Mouse (Mus musculus) midbrain, embryonic 16.5 days (tissue): ENCODE results near the gene Foxf2. TPM values are rescaled to one million over a fixed set of nuclear protein-coding genes. Genes with fewer than 3 reads are reported as not detected.

Experiments used
- ATAC-seq: fragments of 200-750 bp; cut with Nextera tagmentation; 2 replicates; pipeline ENCODE4 v1.8.0; 2017; ENCODE audit warnings: moderate TSS enrichment
- H3K27ac ChIP-seq: fragments of 300-500 bp; sonication (generic); 2 replicates; pipeline ENCODE4 v1.5.1; 2014; ENCODE audit warnings: mild to moderate bottlenecking, low read length, mixed read lengths
- H3K27me3 ChIP-seq: fragments of 300-500 bp; sonication (generic); 2 replicates; pipeline ENCODE4 v1.6.1; 2014; ENCODE audit warnings: low read depth, low read length, mixed read lengths; ENCODE audit not compliant: control insufficient read depth, insufficient read depth
- H3K36me3 ChIP-seq: fragments of 300-500 bp; sonication (generic); 2 replicates; pipeline ENCODE4 v1.6.1; 2014; ENCODE audit warnings: mild to moderate bottlenecking, low read length, moderate library complexity, mixed read lengths; ENCODE audit not compliant: control insufficient read depth, insufficient read depth
- H3K4me1 ChIP-seq: fragments of 300-500 bp; sonication (generic); 2 replicates; pipeline ENCODE4 v1.6.1; 2014; ENCODE audit warnings: mild to moderate bottlenecking, low read length, mixed read lengths; ENCODE audit not compliant: control insufficient read depth, insufficient read depth
- H3K4me2 ChIP-seq: fragments of 300-500 bp; sonication (generic); 2 replicates; pipeline ENCODE4 v1.6.1; 2014; ENCODE audit warnings: mild to moderate bottlenecking, low read length, mixed read lengths
- H3K4me3 ChIP-seq: fragments of 300-500 bp; sonication (generic); 2 replicates; pipeline ENCODE4 v1.5.1; 2014; ENCODE audit warnings: low read depth, mild to moderate bottlenecking, low read length, moderate library complexity, mixed read lengths
- H3K9ac ChIP-seq: fragments of 300-500 bp; sonication (generic); 2 replicates; pipeline ENCODE4 v1.6.1; 2014; ENCODE audit warnings: low read depth, low read length, mixed read lengths
- H3K9me3 ChIP-seq: fragments of 300-500 bp; sonication (generic); replicated peaks from 2 replicates; pipeline ENCODE4 v1.6.1; 2014; ENCODE audit warnings: mild to moderate bottlenecking, low read length, mixed read lengths; ENCODE audit not compliant: control insufficient read depth, poor library complexity, severe bottlenecking
- WGBS: fragments of 180-500 bp; shearing (Covaris S2); extraction: QIAGEN DNeasy Blood & Tissue Kit; methylation state at CpG from one replicate; pipeline ENCODE4 v1.1.7; 2014; 5-methylcytosine and 5-hydroxymethylcytosine counted together
- polyA plus RNA-seq: library from polyadenylated mRNA; unstranded; fragments of >200 nt; fragmentation: Nextera tagmentation; extraction: Ambion mirVana; gene quantifications from 2 replicates; pipeline ENCODE4 v1.2.1, GENCODE M21; 2015

The Foxf2 gene
- polyA plus RNA-seq, 1 experiment from 2014 or later: 4.1 TPM

GRCm38 (mm10) chr13:31629321-31629851, 3.8 kb downstream of the Foxf2 start:
- H3K4me2 ChIP-seq: peak overlapping the region; percentile 57
- H3K4me1 ChIP-seq: peaks cover 31% of the 10 kb centered on the region
- H3K36me3 ChIP-seq: no peaks in the 10 kb centered on the region
- WGBS: 1% methylated on average over 40 of the region's 40 CpGs
- H3K4me3 ChIP-seq: peak overlapping the region; percentile 36
- peak overlapping the region; percentile 54 for H3K9ac ChIP-seq
- no peak overlapping the region for H3K27ac ChIP-seq
- no peak for ATAC-seq
- H3K9me3 ChIP-seq: no peaks in the 10 kb centered on the region
- H3K27me3 ChIP-seq: peaks cover 65% of the 10 kb centered on the region

DNA sequence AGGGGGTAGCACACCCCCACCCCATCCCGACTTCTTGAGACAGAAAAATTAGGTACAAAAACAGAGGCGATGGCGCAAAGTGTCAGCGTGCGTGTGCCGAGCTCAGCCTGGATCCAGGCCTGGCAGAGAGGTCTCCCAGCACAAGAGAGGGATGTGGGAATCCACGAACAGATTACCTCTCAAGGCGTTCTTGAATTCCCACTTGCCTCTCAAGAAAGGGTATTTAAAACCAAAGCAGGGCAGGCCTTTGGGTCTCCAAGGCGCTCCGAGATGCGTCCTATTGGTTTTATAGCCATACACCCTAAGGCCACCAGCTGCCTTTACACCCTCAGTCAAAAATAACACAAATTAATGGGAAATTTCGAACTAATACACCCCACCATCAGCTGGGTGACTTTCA, 4.4 kb downstream of the Foxf2 start:
- Histone ChIP-seq H3K27me3 (peaks cover 58% of the 10 kb centered on the region), H3K9me3 (no peaks in the 10 kb centered on the region), H3K4me2 (no peak overlapping the region), H3K4me3 (peak overlapping the region; percentile 36; the same call in 1 of the 2 replicates), H3K27ac (no peak overlapping the region), H3K9ac (no peak overlapping the region), H3K4me1 (peaks cover 28% of the 10 kb centered on the region), H3K36me3 (no peaks in the 10 kb centered on the region)
- ATAC-seq: no peak
- 3% methylated on average over 12 of the region's 12 CpGs for WGBS

DNA sequence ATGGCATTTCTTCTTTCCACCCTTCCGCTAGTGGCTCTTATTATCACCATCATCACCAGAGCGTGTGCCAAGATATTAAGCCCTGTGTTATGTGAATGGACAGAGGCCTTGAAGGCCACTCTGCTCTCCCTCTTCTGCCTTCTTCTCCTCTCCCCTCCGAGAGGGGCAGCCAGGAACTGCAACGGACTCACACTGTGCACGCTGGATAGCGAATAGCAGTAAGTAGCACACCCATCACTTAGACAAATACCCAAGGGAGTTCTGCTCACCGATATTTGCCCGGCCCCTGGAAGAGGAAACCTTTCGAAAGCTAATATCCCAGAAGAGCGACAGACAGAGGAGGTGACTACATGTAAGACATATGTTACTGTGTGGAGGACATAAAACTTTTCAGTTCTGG, 4.9 kb downstream of the Foxf2 start:
- Histone ChIP-seq H3K36me3 (no peaks in the 10 kb centered on the region), H3K4me3 (no peak overlapping the region), H3K27ac (no peak overlapping the region), H3K27me3 (peaks cover 55% of the 10 kb centered on the region), H3K9ac (no peak overlapping the region), H3K4me1 (peaks cover 23% of the 10 kb centered on the region), H3K9me3 (no peaks in the 10 kb centered on the region), H3K4me2 (peak overlapping the region; percentile 17; the same call in 1 of the 2 replicates)
- WGBS: 4% methylated on average over 10 of the region's 10 CpGs
- ATAC-seq: no peak

GRCm38 (mm10) chr13:31631291-31631690, 5.7 kb downstream of the Foxf2 start:
- no peak for ATAC-seq
- Histone ChIP-seq H3K36me3 (no peaks in the 10 kb centered on the region), H3K9me3 (no peaks in the 10 kb centered on the region), H3K4me3 (no peak overlapping the region), H3K27me3 (peaks cover 51% of the 10 kb centered on the region), H3K9ac (no peak overlapping the region), H3K4me1 (peaks cover 16% of the 10 kb centered on the region), H3K27ac (no peak overlapping the region), H3K4me2 (no peak overlapping the region)
- WGBS: 15% methylated on average over 3 of the region's 3 CpGs

- H3K4me2 ChIP-seq: no peak overlapping the region
- no peak overlapping the region for H3K9ac ChIP-seq
- ATAC-seq: peak; percentile 30; the same call in 1 of the 2 replicates
- under 1% methylated on average over 13 of the region's 13 CpGs for WGBS
- H3K4me1 ChIP-seq: peaks cover 9% of the 10 kb centered on the region
- H3K9me3 ChIP-seq: no peaks in the 10 kb centered on the region
- no peak overlapping the region for H3K27ac ChIP-seq
- no peak overlapping the region for H3K4me3 ChIP-seq
- H3K27me3 ChIP-seq: peaks cover 42% of the 10 kb centered on the region
- no peaks in the 10 kb centered on the region for H3K36me3 ChIP-seq
Observed at GRCm38 (mm10) chr13:31632450-31632849, 6.8 kb downstream of the Foxf2 start.

- Histone ChIP-seq H3K36me3 (no peaks in the 10 kb centered on the region), H3K9ac (no peak overlapping the region), H3K4me2 (no peak overlapping the region), H3K9me3 (no peaks in the 10 kb centered on the region), H3K4me3 (no peak overlapping the region), H3K27ac (no peak overlapping the region), H3K4me1 (peaks cover 9% of the 10 kb centered on the region), H3K27me3 (peaks cover 35% of the 10 kb centered on the region)
- ATAC-seq: no peak
- 71% methylated on average over 4 of the region's 4 CpGs for WGBS
Observed at GRCm38 (mm10) chr13:31633259-31633658, 7.6 kb downstream of the Foxf2 start.

- Histone ChIP-seq H3K27ac (no peak overlapping the region), H3K4me2 (no peak overlapping the region), H3K4me1 (no peaks in the 10 kb centered on the region), H3K27me3 (peaks cover 13% of the 10 kb centered on the region), H3K4me3 (no peak overlapping the region), H3K36me3 (no peaks in the 10 kb centered on the region), H3K9me3 (no peaks in the 10 kb centered on the region), H3K9ac (no peak overlapping the region)
- 69% methylated on average over 4 of the region's 4 CpGs for WGBS
- ATAC-seq: no peak
Observed at GRCm38 (mm10) chr13:31635546-31635945, 9.9 kb downstream of the Foxf2 start.

DNA sequence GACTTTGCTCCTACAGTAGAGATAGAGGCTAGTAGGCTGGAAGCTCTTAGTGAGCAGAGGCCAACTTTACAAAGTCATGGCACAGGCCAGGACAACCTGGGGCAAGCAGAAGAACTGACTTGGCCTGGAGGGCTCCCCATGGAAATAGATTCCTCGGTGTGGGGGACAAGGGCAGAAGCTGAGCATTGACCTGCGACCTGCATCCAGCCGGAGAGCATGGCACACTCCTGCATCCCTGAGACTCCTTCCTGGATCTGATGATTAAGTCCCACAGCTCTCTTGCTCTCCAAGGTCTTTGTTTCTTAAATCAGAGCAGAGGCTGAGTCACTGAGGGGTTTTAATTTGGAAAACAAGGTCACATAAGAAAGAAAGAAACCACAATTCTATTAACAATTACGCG, 15.9 kb downstream of the Foxf2 start:
- H3K4me2 ChIP-seq: no peak overlapping the region
- no peaks in the 10 kb centered on the region for H3K27me3 ChIP-seq
- H3K4me3 ChIP-seq: no peak overlapping the region
- H3K9ac ChIP-seq: no peak overlapping the region
- H3K4me1 ChIP-seq: no peaks in the 10 kb centered on the region
- no peaks in the 10 kb centered on the region for H3K36me3 ChIP-seq
- WGBS: 89% methylated on average over 5 of the region's 5 CpGs
- no peaks in the 10 kb centered on the region for H3K9me3 ChIP-seq
- no peak overlapping the region for H3K27ac ChIP-seq
- no peak for ATAC-seq

- Histone ChIP-seq H3K4me2 (no peak overlapping the region), H3K27ac (no peak overlapping the region), H3K9me3 (no peaks in the 10 kb centered on the region), H3K36me3 (no peaks in the 10 kb centered on the region), H3K9ac (no peak overlapping the region), H3K4me3 (no peak overlapping the region), H3K27me3 (no peaks in the 10 kb centered on the region), H3K4me1 (no peaks in the 10 kb centered on the region)
- 86% methylated on average over 20 of the region's 20 CpGs for WGBS
- no peak for ATAC-seq
Observed at GRCm38 (mm10) chr13:31652131-31652745, 26.6 kb downstream of the Foxf2 start.
